Mouse (Mus musculus) C2C12 (cell line): Measurements from ENCODE around the gene Heg1.

Experiments used
- CEBPB ChIP-seq: IDR thresholded peaks from one replicate; pipeline ENCODE4 v1.6.1; 2011; ENCODE audit warnings: low read depth, mild to moderate bottlenecking, control low read depth, moderate library complexity
- CTCF ChIP-seq: IDR thresholded peaks from one replicate; pipeline ENCODE4 v1.5.1; 2011; ENCODE audit not compliant: control insufficient read depth, insufficient read depth, insufficient read length
- FOSL1 ChIP-seq: IDR thresholded peaks from one replicate; pipeline ENCODE4 v1.8.0; 2011; ENCODE audit warnings: mild to moderate bottlenecking, low read length; ENCODE audit not compliant: poor library complexity, insufficient read depth, severe bottlenecking
- MAX ChIP-seq: IDR thresholded peaks from one replicate; pipeline ENCODE4 v1.6.1; 2011; ENCODE audit warnings: mild to moderate bottlenecking, control low read depth
- MYOD1 ChIP-seq: IDR thresholded peaks from one replicate; pipeline ENCODE4 v1.6.1; 2011; ENCODE audit warnings: low read depth; ENCODE audit not compliant: control insufficient read depth, insufficient read length
- MYOG ChIP-seq: IDR thresholded peaks from one replicate; pipeline ENCODE4 v1.6.1; 2011; ENCODE audit not compliant: control insufficient read depth, insufficient read length; ENCODE audit errors: extremely low read depth
- USF1 ChIP-seq: IDR thresholded peaks from one replicate; pipeline ENCODE4 v1.6.1; 2011; ENCODE audit warnings: low read depth, mild to moderate bottlenecking, control low read depth, moderate library complexity

GRCm38 (mm10) chr16:33751590-33751989 is 67.4 kb downstream of the Heg1 start:
- no peak for TF ChIP-seq CTCF
- no peak for TF ChIP-seq FOSL1
- TF ChIP-seq MAX, result no peak
- no peak for TF ChIP-seq USF1
- TF ChIP-seq CEBPB, result no peak
- TF ChIP-seq MYOD1, result no peak
- TF ChIP-seq MYOG, result no peak
